Mouse (Mus musculus) forebrain, embryonic 15.5 days (tissue): ENCODE measurements at regions not wholly inside any gene's neighbourhood (a gene's known extent, or its start where the extent isn't known, plus 50 kb on each side); places are given as distances from the start of the nearest gene placed in this dataset.

Source experiments
- ATAC-seq: fragments of 200-750 bp; cut with Nextera tagmentation; replicated peaks from 2 replicates; pipeline ENCODE4 v1.8.0; 2017; ENCODE audit warnings: mild to moderate bottlenecking, moderate TSS enrichment, moderate library complexity
- H3K27ac ChIP-seq: fragments of 300-500 bp; sonication (generic); replicated peaks from 2 replicates; pipeline ENCODE4 v1.5.1; 2015; ENCODE audit warnings: mild to moderate bottlenecking, inconsistent platforms
- H3K27me3 ChIP-seq: fragments of 300-500 bp; sonication (generic); 2 replicates; pipeline ENCODE4 v1.6.1; 2015; ENCODE audit warnings: inconsistent platforms
- H3K36me3 ChIP-seq: fragments of 300-500 bp; sonication (generic); 2 replicates; pipeline ENCODE4 v1.6.1; 2015; ENCODE audit warnings: mild to moderate bottlenecking, inconsistent platforms
- H3K4me1 ChIP-seq: fragments of 300-500 bp; sonication (generic); 2 replicates; pipeline ENCODE4 v1.6.1; 2015; ENCODE audit warnings: inconsistent platforms
- H3K4me2 ChIP-seq: fragments of 300-500 bp; sonication (generic); replicated peaks from 2 replicates; pipeline ENCODE4 v1.6.1; 2015; ENCODE audit warnings: mild to moderate bottlenecking, inconsistent platforms
- H3K4me3 ChIP-seq: fragments of 300-500 bp; sonication (generic); 2 replicates; pipeline ENCODE4 v1.5.1; 2015; ENCODE audit warnings: mild to moderate bottlenecking, inconsistent platforms
- H3K9ac ChIP-seq: fragments of 300-500 bp; sonication (generic); replicated peaks from 2 replicates; pipeline ENCODE4 v1.6.1; 2015; ENCODE audit warnings: mild to moderate bottlenecking, inconsistent platforms
- H3K9me3 ChIP-seq: fragments of 300-500 bp; sonication (generic); 2 replicates; pipeline ENCODE4 v1.6.1; 2016; ENCODE audit warnings: inconsistent platforms
- WGBS: fragments of 180-500 bp; shearing (Covaris S2); methylation state at CpG from one replicate; pipeline ENCODE4 v1.1.7; 2015; ENCODE audit warnings: mixed read lengths; 5-methylcytosine and 5-hydroxymethylcytosine counted together

DNA sequence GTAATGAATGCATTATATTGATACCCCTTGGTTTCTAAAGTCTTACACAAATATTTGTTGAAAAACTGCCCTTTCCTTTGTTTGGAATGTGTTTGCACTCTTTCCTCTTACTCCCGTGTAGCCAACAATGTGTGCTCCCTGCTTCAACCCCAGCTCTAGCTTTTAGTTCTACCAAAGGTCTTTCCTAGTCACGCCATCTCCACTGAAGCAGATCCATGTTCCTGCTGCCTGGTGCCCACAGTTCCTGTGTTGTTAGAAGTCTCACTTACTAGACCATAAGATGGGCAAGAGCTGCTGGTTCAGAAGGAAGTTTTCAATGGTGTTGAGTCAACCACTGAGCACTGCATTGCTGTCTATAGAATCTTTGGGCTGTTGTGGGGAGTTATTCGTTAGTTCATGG lies 137.0 kb downstream of the Klf5 start:
- H3K9ac ChIP-seq = no peak overlapping the region
- no peaks in the 10 kb centered on the region for H3K9me3 ChIP-seq
- no peak overlapping the region for H3K4me3 ChIP-seq
- 81% methylated on average over 3 of the region's 3 CpGs for WGBS
- H3K4me2 ChIP-seq = no peak overlapping the region
- no peak for ATAC-seq
- no peak overlapping the region for H3K27ac ChIP-seq
- no peaks in the 10 kb centered on the region for H3K27me3 ChIP-seq
- H3K4me1 ChIP-seq = no peaks in the 10 kb centered on the region
- no peaks in the 10 kb centered on the region for H3K36me3 ChIP-seq

DNA sequence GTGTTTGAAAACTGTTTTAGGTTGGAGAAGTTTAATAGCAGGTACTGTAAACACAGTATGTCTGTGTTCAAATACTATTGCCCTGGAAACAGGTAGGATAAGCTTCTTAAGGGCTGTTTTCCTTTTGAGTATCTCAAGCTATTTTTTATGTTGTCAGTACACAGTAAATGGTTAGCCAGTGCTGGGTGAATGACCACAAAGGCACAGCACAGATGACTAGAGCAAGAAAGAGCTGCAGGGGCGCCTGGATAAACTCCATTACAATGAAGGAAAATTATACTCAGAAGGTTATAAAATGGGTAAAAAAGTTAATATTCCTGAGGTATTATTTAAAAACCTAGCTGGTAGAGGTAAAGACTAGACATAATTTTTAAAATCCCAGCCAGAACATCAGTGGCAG lies 137.6 kb downstream of the Klf5 start:
- no peaks in the 10 kb centered on the region for H3K9me3 ChIP-seq
- H3K9ac ChIP-seq = no peak overlapping the region
- WGBS = 75% methylated on average over 1 of the region's 1 CpGs
- no peak overlapping the region for H3K4me3 ChIP-seq
- H3K4me2 ChIP-seq = no peak overlapping the region
- H3K36me3 ChIP-seq = no peaks in the 10 kb centered on the region
- no peaks in the 10 kb centered on the region for H3K4me1 ChIP-seq
- no peaks in the 10 kb centered on the region for H3K27me3 ChIP-seq
- ATAC-seq = no peak
- no peak overlapping the region for H3K27ac ChIP-seq

GRCm38 (mm10) chr14:99449112-99449511 lies 150.6 kb downstream of the Klf5 start:
- Histone ChIP-seq H3K9me3 (no peaks in the 10 kb centered on the region), H3K9ac (no peak overlapping the region), H3K27me3 (no peaks in the 10 kb centered on the region), H3K4me3 (no peak overlapping the region), H3K4me1 (no peaks in the 10 kb centered on the region), H3K4me2 (no peak overlapping the region), H3K27ac (no peak overlapping the region), H3K36me3 (no peaks in the 10 kb centered on the region)
- ATAC-seq = no peak
- WGBS = 42% methylated on average over 5 of the region's 5 CpGs

- Histone ChIP-seq H3K27ac (no peak overlapping the region), H3K36me3 (no peaks in the 10 kb centered on the region), H3K9ac (no peak overlapping the region), H3K9me3 (no peaks in the 10 kb centered on the region), H3K4me3 (no peak overlapping the region), H3K27me3 (no peaks in the 10 kb centered on the region), H3K4me1 (no peaks in the 10 kb centered on the region), H3K4me2 (no peak overlapping the region)
- WGBS = 96% methylated on average over 5 of the region's 5 CpGs
- no peak for ATAC-seq
These were observed 151.4 kb downstream of the Klf5 start for GRCm38 (mm10) chr14:99449870-99450269.

DNA sequence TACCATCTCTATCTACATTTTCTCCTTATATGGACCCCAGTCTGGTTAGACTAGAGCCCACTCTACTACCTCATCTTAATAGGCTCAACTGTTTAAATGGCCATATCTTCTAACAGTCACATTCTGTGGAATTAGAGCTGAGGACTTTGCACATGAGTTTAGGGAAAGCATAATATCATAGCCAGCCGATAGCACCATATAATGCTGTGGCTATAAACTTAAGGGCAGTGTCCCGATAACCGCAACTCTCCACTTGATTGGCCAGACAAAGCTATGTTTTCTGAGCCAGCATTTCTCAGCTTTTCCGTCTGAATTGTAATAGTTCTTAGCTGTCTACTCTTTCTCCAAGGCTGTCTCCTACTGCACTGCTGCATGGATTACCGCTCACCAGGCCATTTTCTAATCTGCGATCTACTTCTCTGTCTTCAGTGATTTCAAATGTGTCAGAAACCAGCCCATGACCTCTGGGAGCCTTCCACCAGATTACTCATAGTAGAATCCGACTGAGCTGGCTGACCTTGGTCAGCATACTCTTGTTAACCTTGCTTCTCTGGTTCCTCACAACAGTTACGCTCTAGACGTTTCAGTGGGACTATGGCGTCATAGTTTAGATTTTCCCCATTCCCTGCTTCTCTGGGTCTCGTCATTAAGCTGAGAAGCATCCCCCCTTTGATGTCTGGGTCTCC lies 152.8 kb downstream of the Klf5 start:
- no peak overlapping the region for H3K27ac ChIP-seq
- no peaks in the 10 kb centered on the region for H3K9me3 ChIP-seq
- WGBS = 89% methylated on average over 11 of the region's 11 CpGs
- ATAC-seq = no peak
- H3K4me1 ChIP-seq = no peaks in the 10 kb centered on the region
- no peaks in the 10 kb centered on the region for H3K36me3 ChIP-seq
- no peaks in the 10 kb centered on the region for H3K27me3 ChIP-seq
- H3K9ac ChIP-seq = no peak overlapping the region
- H3K4me3 ChIP-seq = no peak overlapping the region
- no peak overlapping the region for H3K4me2 ChIP-seq

GRCm38 (mm10) chr14:99453916-99454315 lies 155.4 kb downstream of the Klf5 start:
- H3K9me3 ChIP-seq = no peaks in the 10 kb centered on the region
- no peak overlapping the region for H3K9ac ChIP-seq
- no peaks in the 10 kb centered on the region for H3K36me3 ChIP-seq
- H3K4me2 ChIP-seq = no peak overlapping the region
- no peak for ATAC-seq
- H3K27ac ChIP-seq = no peak overlapping the region
- WGBS = 91% methylated on average over 12 of the region's 12 CpGs
- H3K4me3 ChIP-seq = no peak overlapping the region
- H3K27me3 ChIP-seq = no peaks in the 10 kb centered on the region
- H3K4me1 ChIP-seq = no peaks in the 10 kb centered on the region

GRCm38 (mm10) chr14:99456555-99456954 lies 158.1 kb downstream of the Klf5 start:
- Histone ChIP-seq H3K4me1 (no peaks in the 10 kb centered on the region), H3K4me2 (no peak overlapping the region), H3K9ac (no peak overlapping the region), H3K27me3 (no peaks in the 10 kb centered on the region), H3K9me3 (no peaks in the 10 kb centered on the region), H3K36me3 (no peaks in the 10 kb centered on the region), H3K27ac (no peak overlapping the region), H3K4me3 (no peak overlapping the region)
- ATAC-seq = no peak
- WGBS = 87% methylated on average over 10 of the region's 10 CpGs

- H3K9me3 ChIP-seq = no peaks in the 10 kb centered on the region
- no peaks in the 10 kb centered on the region for H3K36me3 ChIP-seq
- H3K4me1 ChIP-seq = no peaks in the 10 kb centered on the region
- H3K27ac ChIP-seq = no peak overlapping the region
- WGBS = 86% methylated on average over 6 of the region's 6 CpGs
- no peaks in the 10 kb centered on the region for H3K27me3 ChIP-seq
- ATAC-seq = no peak
- no peak overlapping the region for H3K4me3 ChIP-seq
- H3K4me2 ChIP-seq = no peak overlapping the region
- H3K9ac ChIP-seq = no peak overlapping the region
These were observed 159.1 kb downstream of the Klf5 start for GRCm38 (mm10) chr14:99457573-99457972.

DNA sequence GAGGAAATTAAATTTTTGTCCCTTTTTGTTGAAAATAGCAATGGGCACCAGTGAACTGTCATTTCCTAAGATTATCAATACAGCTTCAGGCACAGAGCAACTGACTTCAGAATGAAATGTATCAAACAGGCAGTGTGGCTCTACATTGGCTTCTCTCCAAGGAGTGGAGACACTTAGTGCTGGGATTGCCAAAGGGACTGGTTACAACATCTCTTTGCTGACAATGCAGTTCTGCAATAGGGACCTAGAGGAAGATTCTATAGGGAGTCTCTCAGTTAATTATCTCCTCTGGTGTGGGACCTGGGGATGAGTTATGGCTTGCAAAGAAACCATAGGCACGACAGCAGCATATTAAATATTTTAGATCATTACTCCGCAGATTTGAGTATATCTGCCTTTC lies 173.6 kb downstream of the Klf5 start:
- ATAC-seq = no peak
- no peak overlapping the region for H3K9ac ChIP-seq
- 94% methylated on average over 2 of the region's 2 CpGs for WGBS

DNA sequence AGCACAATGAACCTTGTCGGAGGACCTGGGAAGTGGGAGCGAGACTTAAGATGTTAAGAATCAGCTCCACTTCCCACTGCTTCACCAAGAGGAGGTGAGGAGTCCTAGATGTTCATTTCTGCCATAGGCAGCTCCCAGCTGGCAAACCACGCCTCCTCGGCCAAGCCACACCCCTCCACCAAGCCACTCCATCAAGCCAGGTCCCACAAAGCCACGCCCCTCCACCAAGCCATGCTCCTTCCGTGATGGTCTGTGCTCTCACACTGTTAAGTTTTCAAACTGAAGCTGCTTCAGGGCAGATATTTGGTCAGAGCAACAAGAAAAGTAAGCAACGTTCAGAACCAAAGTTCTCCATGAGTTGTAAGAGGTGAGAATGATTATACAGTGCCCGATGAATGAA lies 176.8 kb downstream of the Klf5 start:
- Histone ChIP-seq H3K36me3 (no peaks in the 10 kb centered on the region), H3K9ac (no peak overlapping the region), H3K27ac (no peak overlapping the region), H3K4me3 (no peak overlapping the region), H3K9me3 (no peaks in the 10 kb centered on the region), H3K27me3 (no peaks in the 10 kb centered on the region), H3K4me2 (no peak overlapping the region), H3K4me1 (no peaks in the 10 kb centered on the region)
- no peak for ATAC-seq
- 73% methylated on average over 8 of the region's 8 CpGs for WGBS

More for the DNA sequence above, 173.6 kb downstream of the Klf5 start:
- Histone ChIP-seq H3K27ac (no peak overlapping the region), H3K4me2 (no peak overlapping the region), H3K27me3 (no peaks in the 10 kb centered on the region), H3K36me3 (no peaks in the 10 kb centered on the region), H3K9me3 (no peaks in the 10 kb centered on the region), H3K4me3 (no peak overlapping the region), H3K4me1 (no peaks in the 10 kb centered on the region)

DNA sequence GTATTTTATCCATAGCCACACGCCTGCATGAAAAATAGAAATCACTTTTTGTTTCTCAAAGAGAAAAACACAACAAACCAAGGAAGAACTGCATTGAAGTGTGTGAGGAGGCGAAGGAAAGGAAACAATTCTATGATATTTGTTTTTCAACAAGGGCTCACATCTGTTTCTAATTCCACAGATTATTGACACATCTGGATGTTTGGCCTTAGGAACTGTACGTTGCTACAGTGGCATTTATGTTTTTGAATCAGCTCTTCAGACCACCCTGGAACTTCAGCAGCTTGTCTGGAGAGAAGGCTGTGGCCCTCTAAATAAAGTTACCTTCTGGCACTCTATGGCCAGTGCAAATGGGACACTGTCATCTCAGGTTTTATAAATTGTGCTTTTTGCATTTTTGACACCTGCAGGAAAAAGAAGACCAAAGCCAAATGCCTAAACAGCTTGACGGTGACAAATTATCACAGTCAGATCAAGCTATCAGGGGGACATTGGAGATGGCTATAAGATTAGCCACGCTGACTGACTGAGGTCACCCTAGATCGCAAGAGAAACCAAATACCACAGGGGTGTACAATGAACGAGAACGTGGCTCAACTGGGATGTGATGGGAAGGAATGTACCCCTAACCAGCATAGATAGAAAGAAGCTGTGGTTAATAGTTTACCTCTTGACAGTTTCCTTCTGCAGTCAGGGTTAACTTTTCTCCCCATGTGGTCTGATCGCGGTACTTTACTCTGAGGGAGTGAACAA lies 182.0 kb downstream of the Klf5 start:
- Histone ChIP-seq H3K27ac (no peak overlapping the region), H3K4me2 (no peak overlapping the region)
- 81% methylated on average over 10 of the region's 10 CpGs for WGBS

DNA sequence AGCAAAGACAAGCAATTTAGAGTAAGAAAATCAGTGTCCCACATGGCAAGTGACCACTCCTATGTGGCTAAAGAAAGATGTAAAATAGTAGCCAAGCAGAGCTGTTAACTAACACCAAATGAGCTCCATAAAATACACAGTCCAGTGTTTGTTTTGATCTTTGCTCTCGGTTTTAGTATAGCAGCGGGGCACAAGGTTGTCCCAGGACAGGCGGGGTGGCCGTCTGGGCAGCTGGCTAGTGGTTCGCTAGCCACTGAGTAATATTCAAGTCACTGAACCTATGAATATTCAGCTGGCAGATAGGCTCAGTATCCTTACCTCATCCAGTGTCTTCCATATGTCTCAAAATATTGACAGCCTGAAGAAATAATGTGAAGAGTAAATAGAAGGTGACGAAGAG lies 189.5 kb downstream of the Klf5 start:
- Histone ChIP-seq H3K27ac (no peak overlapping the region), H3K9ac (no peak overlapping the region), H3K4me2 (no peak overlapping the region), H3K9me3 (no peaks in the 10 kb centered on the region), H3K4me3 (no peak overlapping the region), H3K27me3 (no peaks in the 10 kb centered on the region), H3K36me3 (no peaks in the 10 kb centered on the region), H3K4me1 (no peaks in the 10 kb centered on the region)
- WGBS = 83% methylated on average over 6 of the region's 6 CpGs
- ATAC-seq = no peak

More for the DNA sequence above, 182.0 kb downstream of the Klf5 start:
- H3K4me1 ChIP-seq = no peaks in the 10 kb centered on the region
- H3K27me3 ChIP-seq = no peaks in the 10 kb centered on the region
- no peak overlapping the region for H3K9ac ChIP-seq
- no peaks in the 10 kb centered on the region for H3K9me3 ChIP-seq
- no peak for ATAC-seq
- H3K36me3 ChIP-seq = no peaks in the 10 kb centered on the region
- no peak overlapping the region for H3K4me3 ChIP-seq

DNA sequence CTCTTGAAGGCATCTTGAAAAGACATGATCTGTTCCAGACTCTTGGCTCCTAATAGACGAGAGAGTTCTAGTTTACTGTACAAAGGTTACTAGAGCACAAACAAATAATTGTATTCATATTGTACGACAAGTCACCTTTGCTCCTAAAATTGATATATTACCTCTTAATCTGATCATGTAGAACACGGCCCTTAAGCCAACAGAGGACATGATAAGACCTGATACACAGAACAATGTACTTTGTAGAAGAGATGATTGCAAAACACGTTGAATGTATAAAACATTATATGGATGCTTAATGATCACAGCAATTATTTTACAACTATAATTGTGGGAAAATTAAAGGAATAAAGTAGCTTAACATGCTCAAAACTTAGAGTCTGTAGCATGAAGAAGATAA lies 194.7 kb downstream of the Klf5 start:
- Histone ChIP-seq H3K27ac (no peak overlapping the region), H3K36me3 (no peaks in the 10 kb centered on the region), H3K4me2 (no peak overlapping the region), H3K4me1 (no peaks in the 10 kb centered on the region), H3K9ac (no peak overlapping the region), H3K9me3 (no peaks in the 10 kb centered on the region), H3K4me3 (no peak overlapping the region), H3K27me3 (no peaks in the 10 kb centered on the region)
- ATAC-seq = no peak
- 87% methylated on average over 4 of the region's 4 CpGs for WGBS
